Comparison of ENCODE assay signal across 13 mouse cellular contexts in the genomic region with DNA sequence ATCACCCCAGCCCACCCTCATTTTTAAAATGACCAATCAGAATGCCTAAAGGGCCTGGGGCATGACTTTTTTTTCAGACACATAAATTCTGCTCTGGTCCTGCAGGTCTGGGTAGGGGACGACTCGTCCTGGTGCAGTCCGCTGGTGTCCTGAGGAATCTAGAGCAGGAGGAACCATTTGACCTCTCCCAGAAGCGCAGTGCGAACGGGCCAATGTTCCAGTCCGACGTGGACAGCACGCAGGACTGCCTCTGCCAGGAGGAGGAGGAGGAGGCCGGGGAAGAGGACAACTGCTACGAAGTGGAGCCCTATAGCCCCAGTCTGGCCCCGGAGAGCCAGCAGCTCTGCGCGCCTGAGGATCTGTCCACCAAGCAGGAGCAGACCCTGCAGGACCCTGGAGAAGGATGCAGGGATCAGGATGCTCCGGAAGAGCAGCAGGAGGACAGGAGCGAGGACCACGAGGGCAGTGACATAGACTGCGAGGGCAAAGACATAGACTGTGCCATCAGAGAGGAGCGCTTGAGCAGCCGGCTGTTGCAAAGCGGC.
"Had no signal": no experiment of that assay in that cellular context is flagged by ENCODE, and none has a peak within 500 bp of the region (broad histone marks: within the 10 kb centered on the region; RNA-seq: fewer than 3 reads in every experiment).

No protein-coding gene starts in this region.

- H3K4me2 ChIP-seq: limb, embryonic 15.5 days; liver, embryonic 12.5 days; lung, embryonic 14.5 days; midbrain, embryonic 13.5 days; neural tube, embryonic 12.5 days had no signal

- H3K4me3 ChIP-seq: layer of hippocampus, adult 2 months; limb, embryonic 15.5 days; liver, embryonic 12.5 days; megakaryocyte, embryonic 14.5 days; midbrain, embryonic 13.5 days; neural tube, embryonic 12.5 days had no signal

- H3K27ac ChIP-seq: limb, embryonic 15.5 days; liver, embryonic 12.5 days; macrophage; midbrain, embryonic 13.5 days; neural tube, embryonic 12.5 days had no signal

- H3K9me3 ChIP-seq: limb, embryonic 15.5 days; liver, embryonic 12.5 days; megakaryocyte, embryonic 14.5 days; midbrain, embryonic 13.5 days; neural tube, embryonic 12.5 days had no signal

- H3K9ac ChIP-seq: limb, embryonic 15.5 days; liver, embryonic 12.5 days; lung, embryonic 14.5 days; midbrain, embryonic 13.5 days; neural tube, embryonic 12.5 days had no signal

- H3K36me3 ChIP-seq: limb, embryonic 15.5 days; liver, embryonic 12.5 days; midbrain, embryonic 13.5 days; neural tube, embryonic 12.5 days had no signal

- H3K4me1 ChIP-seq: liver, embryonic 12.5 days; neural tube, embryonic 12.5 days had no signal

- DNase-seq: kidney, adult 11 months; kidney, postnatal 10 days; kidney, postnatal 4 days; left cerebral cortex, postnatal 4 days; lung, embryonic 14.5 days; lung, postnatal 10 days had no signal

- H3K27me3 ChIP-seq: limb, embryonic 15.5 days; liver, embryonic 12.5 days; midbrain, embryonic 13.5 days; neural tube, embryonic 12.5 days had no signal

- ATAC-seq: liver, embryonic 12.5 days; midbrain, embryonic 13.5 days had no signal
